Mouse (Mus musculus) limb, embryonic 12.5 days (tissue): ENCODE data around the gene Hist1h4k. TPM values are rescaled to one million over a fixed set of nuclear protein-coding genes. Genes with fewer than 3 reads are reported as not detected.
"Not testable (repeated sequence)": the region's sequence is repeated elsewhere in the genome, so short reads cannot be mapped to it uniquely, and the experiment has no call there.

ENCODE experiments used
- ATAC-seq: fragments of 200-750 bp; cut with Nextera tagmentation; 2 replicates; pipeline ENCODE4 v1.8.0; 2017; ENCODE audit warnings: low read depth, moderate TSS enrichment; ENCODE audit not compliant: insufficient number of reproducible peaks, insufficient read depth, low FRiP score, low TSS enrichment
- H3K27ac ChIP-seq: fragments of 300-500 bp; sonication (generic); 2 replicates; pipeline ENCODE4 v1.5.1; 2016; ENCODE audit warnings: mild to moderate bottlenecking, moderate library complexity
- H3K27me3 ChIP-seq: fragments of 300-500 bp; sonication (generic); 2 replicates; pipeline ENCODE4 v1.6.1; 2016; ENCODE audit warnings: mild to moderate bottlenecking, moderate library complexity
- H3K36me3 ChIP-seq: fragments of 300-500 bp; sonication (generic); 2 replicates; pipeline ENCODE4 v1.6.1; 2016; ENCODE audit warnings: mild to moderate bottlenecking, moderate library complexity
- H3K4me1 ChIP-seq: fragments of 300-500 bp; sonication (generic); replicated peaks from 2 replicates; pipeline ENCODE4 v1.6.1; 2016
- H3K4me2 ChIP-seq: fragments of 300-500 bp; sonication (generic); 2 replicates; pipeline ENCODE4 v1.6.1; 2016; ENCODE audit warnings: mild to moderate bottlenecking, moderate library complexity
- H3K4me3 ChIP-seq: fragments of 300-500 bp; sonication (generic); replicated peaks from 2 replicates; pipeline ENCODE4 v1.5.1; 2016; ENCODE audit warnings: mild to moderate bottlenecking
- H3K9ac ChIP-seq: fragments of 300-500 bp; sonication (generic); replicated peaks from 2 replicates; pipeline ENCODE4 v1.6.1; 2016; ENCODE audit warnings: mild to moderate bottlenecking, moderate library complexity
- H3K9me3 ChIP-seq: fragments of 300-500 bp; sonication (generic); 2 replicates; pipeline ENCODE4 v1.6.1; 2016; ENCODE audit warnings: mild to moderate bottlenecking, moderate library complexity
- WGBS: fragments of 180-500 bp; shearing (Covaris S2); methylation state at CpG from one replicate; pipeline ENCODE4 v1.1.7; 2016; 5-methylcytosine and 5-hydroxymethylcytosine counted together
- polyA plus RNA-seq: library from polyadenylated mRNA; unstranded; fragments of >200 nt; fragmentation: Nextera tagmentation; extraction: Ambion mirVana; gene quantifications from 2 replicates; pipeline ENCODE4 v1.2.1, GENCODE M21; 2016

Hist1h4k gene
- polyA plus RNA-seq, 1 experiment from 2014 or later, result 11.3 TPM

DNA sequence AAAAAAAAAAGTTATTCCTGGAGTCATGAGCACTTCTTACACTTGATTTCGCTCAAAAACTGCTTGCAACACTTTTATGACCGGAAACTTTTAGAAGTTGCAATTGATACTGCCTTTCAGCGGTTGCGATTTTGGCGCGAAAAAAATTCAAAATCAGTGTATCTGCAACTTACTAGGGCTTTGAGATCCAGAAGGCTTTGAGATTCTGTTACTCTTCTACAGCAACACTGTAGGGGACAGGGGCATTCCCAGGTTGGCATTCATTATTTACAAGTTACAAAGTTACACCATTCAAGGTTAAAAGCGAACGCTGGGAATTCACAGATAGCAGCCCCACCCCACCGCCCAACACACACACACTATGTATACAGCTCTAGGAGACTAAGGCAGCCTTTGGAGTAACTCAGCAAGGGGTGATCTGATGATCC, 33.4 kb upstream of the Hist1h4k start:
- Histone ChIP-seq H3K36me3 (no peaks in the 10 kb centered on the region), H3K4me1 (peaks cover 44% of the 10 kb centered on the region), H3K9ac (peak overlapping the region; percentile 53), H3K27ac (peak overlapping the region; percentile 92), H3K27me3 (no peaks in the 10 kb centered on the region), H3K9me3 (no peaks in the 10 kb centered on the region), H3K4me3 (peak overlapping the region; percentile 44), H3K4me2 (peak overlapping the region; percentile 65)
- whole genome bisulfite sequencing, result 2% methylated on average over 9 of the region's 9 CpGs
- no peak for ATAC-seq

DNA sequence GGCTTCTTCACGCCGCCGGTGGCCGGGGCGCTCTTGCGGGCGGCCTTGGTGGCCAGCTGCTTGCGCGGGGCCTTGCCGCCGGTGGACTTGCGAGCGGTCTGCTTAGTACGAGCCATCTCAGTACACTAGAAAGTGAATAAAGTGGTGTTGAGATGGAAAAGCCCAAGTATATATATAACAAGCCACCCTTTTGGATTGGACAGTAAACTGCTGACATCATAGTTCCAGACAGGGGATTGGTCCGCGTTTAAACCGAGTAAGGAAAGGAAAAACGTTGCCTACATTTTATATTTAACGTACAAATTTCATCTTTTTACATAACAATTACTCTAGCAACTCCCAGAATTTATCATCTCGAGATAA, 32.9 kb upstream of the Hist1h4k start, which contains the start of gene Hist1h3i:
TSS of gene Hist1h3i (minus strand) at position 116 of the 363 bp plus-strand sequence.
- peak within 1 kb of the TSS; percentile 44 for H3K4me3 ChIP-seq
- no peaks in the 10 kb centered on the region for H3K9me3 ChIP-seq
- H3K4me2 ChIP-seq, result peak within 1 kb of the TSS; percentile 65
- no peaks in the 10 kb centered on the region for H3K36me3 ChIP-seq
- peaks cover 42% of the 10 kb centered on the region for H3K4me1 ChIP-seq
- peak within 1 kb of the TSS; percentile 92 for H3K27ac ChIP-seq
- no peaks in the 10 kb centered on the region for H3K27me3 ChIP-seq
- ATAC-seq, result peak; percentile 53
- 0% methylated on average over 18 of the region's 20 CpGs for WGBS
- H3K9ac ChIP-seq, result peak within 1 kb of the TSS; percentile 74

DNA sequence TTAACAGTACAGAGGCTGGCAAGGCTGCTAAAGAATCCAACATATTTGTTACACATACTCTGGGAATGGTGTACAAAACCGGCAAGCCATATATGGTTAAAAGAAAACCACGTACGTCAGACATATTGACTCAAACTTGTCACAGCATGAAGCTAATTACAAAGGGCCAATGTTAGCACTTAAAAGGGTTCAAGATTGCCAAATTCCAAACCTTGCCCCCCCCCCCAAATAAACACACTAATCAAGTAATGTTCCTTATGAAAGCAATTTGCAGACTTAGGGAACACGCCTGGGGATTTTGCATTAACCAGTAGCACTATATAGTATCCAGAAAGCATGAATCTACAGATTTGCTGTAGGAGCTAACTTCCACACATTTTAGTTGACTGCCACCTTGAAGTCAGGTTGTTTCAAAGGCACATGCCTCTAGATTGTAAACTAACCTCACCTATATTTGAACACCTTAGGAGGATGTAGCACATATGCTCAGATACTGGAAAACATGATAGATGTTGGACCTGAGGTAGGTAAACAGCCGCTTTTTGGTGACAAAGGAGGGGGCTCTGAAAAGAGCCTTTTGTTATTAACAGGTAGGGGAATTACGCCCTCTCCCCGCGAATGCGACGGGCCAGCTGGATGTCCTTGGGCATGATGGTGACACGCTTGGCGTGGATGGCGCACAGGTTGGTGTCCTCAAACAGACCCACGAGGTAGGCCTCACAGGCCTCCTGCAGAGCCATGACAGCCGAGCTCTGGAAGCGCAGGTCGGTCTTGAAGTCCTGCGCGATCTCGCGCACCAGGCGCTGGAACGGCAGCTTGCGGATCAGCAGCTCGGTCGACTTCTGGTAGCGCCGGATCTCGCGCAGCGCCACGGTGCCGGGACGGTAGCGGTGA, 32.3 kb upstream of the Hist1h4k start:
- not testable (repeated sequence) for ATAC-seq, H3K9me3 ChIP-seq
- H3K4me1 ChIP-seq, result peaks cover 41% of the 10 kb centered on the region

DNA sequence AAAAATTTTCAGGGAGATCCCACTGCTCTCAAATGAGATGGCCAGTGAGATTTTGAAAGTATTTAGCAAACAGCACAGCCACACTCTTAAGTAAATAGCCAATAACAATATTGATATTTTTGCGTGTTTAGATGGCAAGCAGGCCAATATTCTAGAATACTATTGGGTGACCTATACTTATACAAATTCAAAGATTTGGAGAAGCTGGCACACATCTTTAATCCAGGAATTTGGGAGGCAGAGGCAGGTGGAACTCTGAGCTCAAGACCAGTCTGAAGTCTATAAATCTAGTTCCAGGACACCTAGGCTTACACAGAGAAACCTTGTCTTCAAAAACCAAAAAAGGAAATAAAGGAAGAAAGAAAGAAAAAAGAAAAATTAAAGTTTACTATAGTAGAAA, 31.3 kb upstream of the Hist1h4k start:
- Histone ChIP-seq H3K9ac (no peak overlapping the region), H3K9me3 (no peaks in the 10 kb centered on the region), H3K4me1 (peaks cover 41% of the 10 kb centered on the region), H3K27me3 (no peaks in the 10 kb centered on the region), H3K27ac (peak overlapping the region; percentile 53; the same call in 1 of the 2 replicates), H3K4me2 (peak overlapping the region; percentile 19; the same call in 1 of the 2 replicates), H3K4me3 (no peak overlapping the region), H3K36me3 (no peaks in the 10 kb centered on the region)
- ATAC-seq, result no peak
- 95% methylated on average over 1 of the region's 1 CpGs for WGBS

More for the DNA sequence above, 32.3 kb upstream of the Hist1h4k start:
- not testable (repeated sequence) for H3K36me3 ChIP-seq, H3K27me3 ChIP-seq
- Histone ChIP-seq H3K27ac (peak overlapping the region; percentile 92), H3K9ac (peak overlapping the region; percentile 74), H3K4me2 (peak overlapping the region; percentile 65), H3K4me3 (peak overlapping the region; percentile 44)
- WGBS, result 1% methylated on average over 15 of the region's 35 CpGs

DNA sequence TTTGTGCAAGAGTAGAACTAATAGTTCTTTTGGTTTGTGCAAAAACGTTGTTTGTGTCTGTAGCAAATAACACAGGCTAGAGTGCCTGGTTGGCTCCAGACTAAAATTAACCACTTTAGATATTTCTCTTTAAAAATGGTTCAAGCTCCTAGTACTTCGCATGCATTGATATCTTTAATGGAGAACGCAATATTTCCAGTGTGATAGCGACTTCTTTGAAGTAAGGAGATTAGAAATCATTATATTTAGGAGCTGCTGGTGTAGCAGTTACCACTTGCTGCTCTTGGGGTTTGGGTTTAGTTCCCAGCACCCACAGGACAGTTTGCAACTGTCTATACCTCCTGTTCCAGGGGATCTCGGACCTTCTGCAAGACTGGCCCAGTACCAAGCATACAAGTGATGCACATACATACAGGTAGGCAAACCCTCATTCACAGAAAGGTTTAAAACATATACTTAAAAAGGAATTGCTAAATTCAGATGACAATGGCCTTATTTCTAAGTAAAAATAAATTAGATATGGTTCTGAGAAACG, 30.8 kb upstream of the Hist1h4k start:
- Histone ChIP-seq H3K27me3 (no peaks in the 10 kb centered on the region), H3K4me3 (peak overlapping the region; percentile 59; the same call in 1 of the 2 replicates), H3K27ac (peak overlapping the region; percentile 99), H3K9me3 (no peaks in the 10 kb centered on the region), H3K4me2 (peak overlapping the region; percentile 92), H3K36me3 (no peaks in the 10 kb centered on the region), H3K9ac (no peak overlapping the region), H3K4me1 (peaks cover 38% of the 10 kb centered on the region)
- ATAC-seq, result no peak
- WGBS, result 47% methylated on average over 6 of the region's 6 CpGs

DNA sequence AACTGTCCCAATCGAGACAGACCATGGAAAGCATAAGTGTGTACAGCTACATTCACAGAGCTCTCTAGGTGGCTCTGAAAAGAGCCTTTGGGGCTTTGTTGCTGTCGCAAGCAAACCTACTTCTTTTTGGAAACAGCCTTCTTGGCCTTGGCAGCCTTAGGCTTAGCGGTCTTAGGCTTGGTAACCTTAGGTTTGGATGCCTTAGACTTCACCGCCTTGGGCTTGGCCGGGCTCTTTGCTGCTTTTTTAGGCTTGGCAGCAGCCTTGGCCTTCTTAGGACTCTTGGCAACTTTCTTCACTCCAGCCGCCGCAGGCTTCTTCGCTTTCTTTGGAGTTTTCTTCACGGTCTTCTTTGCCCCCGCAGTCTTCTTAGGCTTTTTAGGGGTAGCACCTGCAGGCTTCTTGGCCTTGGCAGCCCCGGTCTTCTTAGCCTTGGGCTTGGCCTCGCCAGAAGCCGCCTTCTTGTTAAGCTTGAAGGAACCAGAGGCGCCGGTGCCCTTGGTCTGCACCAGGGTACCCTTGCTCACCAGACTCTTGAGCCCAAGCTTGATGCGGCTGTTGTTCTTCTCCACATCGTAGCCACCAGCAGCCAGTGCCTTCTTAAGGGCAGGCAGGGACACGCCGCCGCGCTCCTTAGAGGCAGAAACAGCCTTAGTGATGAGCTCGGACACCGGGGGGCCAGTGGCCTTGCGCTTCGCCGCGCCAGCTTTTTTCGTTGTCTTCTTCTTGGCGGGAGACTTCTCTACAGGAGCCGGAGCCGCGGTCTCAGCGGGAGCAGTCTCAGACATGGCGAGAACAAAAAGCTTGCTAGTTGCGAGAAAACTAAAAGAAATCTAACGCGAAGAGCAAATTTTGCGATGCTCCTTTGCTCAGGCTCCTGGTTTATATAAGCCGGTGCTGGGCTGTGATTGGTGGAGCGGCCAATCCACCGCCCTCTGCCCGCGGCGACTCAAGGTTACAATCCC, 29.7 kb upstream of the Hist1h4k start, which contains the start of gene Hist1h1b:
TSS of gene Hist1h1b (minus strand) at position 859 of the 965 bp plus-strand sequence.
- ATAC-seq, result peak; percentile 11
- WGBS, result under 1% methylated on average over 44 of the region's 44 CpGs

DNA sequence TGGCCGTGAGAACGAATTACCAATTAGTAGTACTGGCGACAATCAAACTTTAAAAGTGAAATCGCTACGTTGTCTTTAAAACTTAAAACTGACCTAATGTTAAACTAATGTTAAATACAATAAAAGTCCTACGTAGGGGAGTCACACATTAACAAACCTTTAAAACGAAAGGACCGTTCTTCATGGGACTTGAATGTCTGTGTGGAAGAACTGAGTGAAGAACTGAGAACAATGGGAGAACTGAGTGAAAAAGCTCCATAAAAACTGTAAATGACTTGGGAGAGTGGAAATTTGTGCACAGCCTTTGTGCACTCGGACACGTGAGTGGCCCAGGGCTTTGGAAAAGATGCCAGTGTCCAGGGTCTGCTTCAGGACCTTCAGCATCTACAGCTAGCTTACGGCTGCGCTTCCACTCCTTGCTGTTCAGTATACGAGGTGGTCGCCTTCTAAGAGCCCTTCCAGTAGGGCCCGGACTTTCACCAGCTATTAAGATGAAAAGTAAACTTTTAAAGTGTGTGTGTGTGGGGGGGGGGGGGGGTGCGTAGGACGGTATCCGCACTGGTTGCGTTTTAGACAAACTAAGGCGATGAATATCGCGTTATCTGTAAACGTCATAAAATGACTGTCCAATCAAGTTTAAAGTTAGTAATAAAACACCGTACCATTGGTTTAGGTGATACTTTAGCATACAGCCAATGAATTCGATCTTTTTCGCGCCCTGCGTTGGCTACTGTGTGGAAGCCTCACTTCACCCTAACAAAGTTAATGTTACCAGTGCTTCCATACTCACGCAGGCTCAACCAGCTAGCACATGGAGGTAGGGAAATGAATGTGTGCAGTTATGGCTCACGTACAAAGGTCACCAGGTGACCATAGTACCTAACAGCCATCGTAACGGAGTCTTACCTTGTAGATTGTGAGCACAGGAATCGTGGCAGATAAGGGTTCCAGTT, 28.8 kb upstream of the Hist1h4k start:
- no peaks in the 10 kb centered on the region for H3K9me3 ChIP-seq
- 5% methylated on average over 33 of the region's 33 CpGs for WGBS
- peak overlapping the region; percentile 92 for H3K4me2 ChIP-seq
- peak overlapping the region; percentile 99 for H3K27ac ChIP-seq
- ATAC-seq, result peak; percentile 87
- peak overlapping the region; percentile 83 for H3K9ac ChIP-seq
- H3K4me1 ChIP-seq, result peaks cover 26% of the 10 kb centered on the region
- peak overlapping the region; percentile 59 for H3K4me3 ChIP-seq
- H3K27me3 ChIP-seq, result no peaks in the 10 kb centered on the region
- no peaks in the 10 kb centered on the region for H3K36me3 ChIP-seq

More for the DNA sequence above, 29.7 kb upstream of the Hist1h4k start, which contains the start of gene Hist1h1b:
- no peaks in the 10 kb centered on the region for H3K27me3 ChIP-seq
- no peaks in the 10 kb centered on the region for H3K36me3 ChIP-seq
- no peaks in the 10 kb centered on the region for H3K9me3 ChIP-seq
- peak within 1 kb of the TSS; percentile 92 for H3K4me2 ChIP-seq
- H3K4me1 ChIP-seq, result peaks cover 31% of the 10 kb centered on the region
- peak within 1 kb of the TSS; percentile 83 for H3K9ac ChIP-seq
- peak within 1 kb of the TSS; percentile 99 for H3K27ac ChIP-seq
- H3K4me3 ChIP-seq, result peak within 1 kb of the TSS; percentile 59

DNA sequence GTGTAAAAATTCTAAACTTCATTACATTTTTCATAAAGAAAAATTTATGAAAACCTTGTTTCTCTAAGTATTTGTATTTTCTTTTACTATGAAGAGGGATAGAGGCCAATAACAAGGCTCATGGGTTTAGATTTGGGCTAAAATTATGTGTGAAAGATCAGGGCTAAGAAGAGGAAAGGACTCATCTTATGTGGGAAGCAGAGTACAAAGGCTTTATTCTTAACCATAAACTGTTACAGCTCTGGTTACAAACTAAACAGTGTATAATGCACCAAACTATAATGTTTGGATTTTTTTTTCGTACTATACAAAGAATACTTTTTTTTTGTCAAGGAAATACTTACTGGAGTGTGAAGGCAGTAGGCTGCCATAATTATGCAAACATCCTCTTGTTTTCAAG, 5.4 kb upstream of the Hist1h4k start:
- Histone ChIP-seq H3K4me2 (peak overlapping the region; percentile 73; the same call in 1 of the 2 replicates), H3K9me3 (no peaks in the 10 kb centered on the region), H3K27ac (no peak overlapping the region)

DNA sequence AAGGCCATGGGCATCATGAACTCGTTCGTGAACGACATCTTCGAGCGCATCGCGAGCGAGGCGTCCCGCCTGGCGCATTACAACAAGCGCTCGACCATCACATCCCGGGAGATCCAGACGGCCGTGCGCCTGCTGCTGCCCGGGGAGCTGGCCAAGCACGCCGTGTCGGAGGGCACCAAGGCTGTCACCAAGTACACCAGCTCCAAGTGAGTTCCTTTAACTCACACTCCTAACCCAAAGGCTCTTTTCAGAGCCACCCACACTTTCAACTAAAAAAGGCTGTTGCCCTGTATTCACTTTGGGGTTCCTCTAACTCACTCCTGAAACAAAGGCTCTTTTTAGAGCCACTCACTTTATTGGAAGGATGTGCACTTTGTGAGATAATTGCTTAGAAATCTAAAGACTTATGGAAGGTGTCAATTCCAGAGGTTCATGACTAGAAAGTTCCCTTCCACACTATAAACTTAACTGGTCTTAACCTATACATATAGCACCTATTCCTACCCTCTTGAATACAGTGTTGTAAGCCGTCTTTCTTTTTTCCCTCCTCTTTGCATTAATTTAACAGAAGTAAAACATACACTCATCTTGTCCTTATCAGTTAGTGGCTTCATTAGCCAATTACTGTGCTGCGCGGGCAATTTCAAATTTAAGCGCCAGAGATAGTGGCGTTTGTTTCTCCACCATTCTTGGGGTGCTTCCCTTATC, 4.1 kb upstream of the Hist1h4k start:
- not testable (repeated sequence) for ATAC-seq, H3K36me3 ChIP-seq, H3K27me3 ChIP-seq, H3K9me3 ChIP-seq
- H3K9ac ChIP-seq, result peak overlapping the region; percentile 66
- H3K4me3 ChIP-seq, result peak overlapping the region; percentile 47
- peaks cover 18% of the 10 kb centered on the region for H3K4me1 ChIP-seq
- peak overlapping the region; percentile 73 for H3K4me2 ChIP-seq
- peak overlapping the region; percentile 95 for H3K27ac ChIP-seq
- 2% methylated on average over 16 of the region's 26 CpGs for WGBS

More for the DNA sequence above, 5.4 kb upstream of the Hist1h4k start:
- no peaks in the 10 kb centered on the region for H3K27me3 ChIP-seq
- no peak overlapping the region for H3K4me3 ChIP-seq
- ATAC-seq, result no peak
- 72% methylated on average over 1 of the region's 1 CpGs for WGBS
- no peak overlapping the region for H3K9ac ChIP-seq
- peaks cover 15% of the 10 kb centered on the region for H3K4me1 ChIP-seq
- H3K36me3 ChIP-seq, result no peaks in the 10 kb centered on the region
